ENCODE assay signal across 24 mouse cellular contexts in genomic region chr11:104663241-104663877, GRCm38 (mm10). TPM values are rescaled to one million over a fixed set of nuclear protein-coding genes. Genes with fewer than 3 reads are reported as not detected.
DNase-seq lines count a peak whose midpoint lies in the region; ATAC-seq and TF ChIP-seq lines count a peak whose summit lies in the region.
"Had no signal": no experiment of that assay in that cellular context is flagged by ENCODE, and none has a peak within 500 bp of the region (broad histone marks: within the 10 kb centered on the region; RNA-seq: fewer than 3 reads in every experiment).

No protein-coding gene starts in this region.

- peaks cover 25% of the 10 kb centered on the region; the same call in 1 of the 2 replicates for H3K4me1 ChIP-seq in spleen, adult 2 months (ENCODE audit: control insufficient read depth, insufficient read depth, insufficient read length)
- H3K4me1 ChIP-seq: embryonic facial prominence, embryonic 12.5 days; forebrain, embryonic 15.5 days; hindbrain, embryonic 12.5 days had no signal

- WGBS in spleen, adult 2 months = 72% methylated on average over 6 of the region's 6 CpGs

- TF ChIP-seq CTCF in gastrocnemius, adult 2 months (IDR thresholded peaks at IDR 0.05) = peak; percentile 5; the same call in 1 of the 2 replicates
- no peak for TF ChIP-seq CTCF in spleen, adult 2 months (IDR thresholded peaks at IDR 0.05; ENCODE audit: extremely low read depth, insufficient read depth, insufficient read length, insufficient replicate concordance)

- H3K36me3 ChIP-seq in spleen, adult 2 months (ENCODE audit: control insufficient read depth, insufficient read depth, low read length) = peaks cover 4% of the 10 kb centered on the region; the same call in 1 of the 2 replicates
- H3K36me3 ChIP-seq: embryonic facial prominence, embryonic 12.5 days; forebrain, embryonic 10.5 days; forebrain, embryonic 15.5 days; hindbrain, embryonic 12.5 days had no signal

- no peak for DNase-seq in gastrocnemius, adult 2 months
- DNase-seq in gastrocnemius, postnatal 4 days (ENCODE audit: low spot score in 2 of 2) = no peak
- no peak for DNase-seq in spleen, adult 2 months (ENCODE audit: low read depth in 1 of 2, low spot score in 2 of 2)
- no peak for DNase-seq in spleen, adult 18-20 months
- peak; percentile 83 for DNase-seq in NIH3T3 (ENCODE audit: low read depth)
- DNase-seq in right cerebral cortex, postnatal 25 days = no peak
- DNase-seq: cerebellum, adult 2 months; cerebellum, postnatal 14 days; embryo, embryonic 11 days; gastrocnemius, postnatal 14 days; heart, postnatal 10 days; heart, postnatal 4 days had no signal

- intact Hi-C loops in gastrocnemius, adult 2 months (cut with DNase I) = loop anchor here (5.0 kb wide), 1 partner anchor 71 kb away; no protein-coding TSS in a partner anchor

- no peak for ATAC-seq in erythroblast, adult 5-6 weeks (replicated peaks; ENCODE audit: low FRiP score, poor library complexity, severe bottlenecking)
- ATAC-seq: forebrain, embryonic 15.5 days; hindbrain, embryonic 16.5 days; inflammation-experienced regulatory T-cells, adult 6 months; intestine, postnatal 0 days had no signal

- H3K4me3 ChIP-seq in gastrocnemius, adult 2 months = no peak overlapping the region
- no peak overlapping the region for H3K4me3 ChIP-seq in spleen, adult 2 months (ENCODE audit: extremely low read depth, insufficient read depth, insufficient read length)
- H3K4me3 ChIP-seq: embryonic facial prominence, embryonic 12.5 days; forebrain, embryonic 10.5 days; forebrain, embryonic 15.5 days; hindbrain, embryonic 12.5 days had no signal

- TF ChIP-seq POLR2A in spleen, adult 2 months (IDR thresholded peaks at IDR 0.05; ENCODE audit: low read depth, low read length) = no peak

- no peaks in the 10 kb centered on the region for H3K27me3 ChIP-seq in spleen, adult 2 months (ENCODE audit: control insufficient read depth, insufficient read depth, low read length)
- H3K27me3 ChIP-seq: embryonic facial prominence, embryonic 12.5 days; forebrain, embryonic 15.5 days; hindbrain, embryonic 12.5 days had no signal

- no peak overlapping the region for H3K27ac ChIP-seq in gastrocnemius, adult 2 months
- peak overlapping the region; percentile 72 for H3K27ac ChIP-seq in spleen, adult 2 months (ENCODE audit: insufficient read depth, low read length)
- H3K27ac ChIP-seq: embryonic facial prominence, embryonic 12.5 days; forebrain, embryonic 10.5 days; forebrain, embryonic 15.5 days; hindbrain, embryonic 12.5 days had no signal

RNA-seq across cellular contexts. Expression of gene Gm11639, which starts 22.1 kb away (rescaled TPM):
- not detected for total RNA-seq in gastrocnemius, adult 2 months (2021)
- under 1 TPM; 0.10 TPM for total RNA-seq in gastrocnemius, postnatal 4 days (2021)
- polyA plus RNA-seq in spleen, adult 2 months (2012; rRNA removed) = not detected in 2 replicates
- not detected in 2 replicates for total RNA-seq in erythroblast, adult 5-6 weeks (2015; ENCODE audit: low replicate concordance)
- not detected in 2 replicates for total RNA-seq in erythroblast, adult 5-6 weeks (2017; ENCODE audit: low replicate concordance)
- total RNA-seq: common myeloid progenitor, adult 5-6 weeks; granulocyte monocyte progenitor cell, adult 5-6 weeks had no signal
- polyA plus RNA-seq: forebrain, embryonic 10.5 days; G1E; heart, embryonic 14.5 days; hindbrain, embryonic 12.5 days; intestine, postnatal 0 days had no signal

RNA-seq across cellular contexts. Expression of gene Itgb3, which starts 55.6 kb away (rescaled TPM):
- total RNA-seq in gastrocnemius, adult 2 months (2021) = 1 to 10 TPM in 1 of 2 experiments, under 1 TPM in 1; 0.54 to 1.3 TPM
- 10 to 100 TPM; 16.0 to 16.2 TPM for total RNA-seq in gastrocnemius, postnatal 4 days (2021)
- 25.6 and 29.1 TPM in 2 replicates for polyA plus RNA-seq in spleen, adult 2 months (2012; rRNA removed)
- 0.84 and 4.2 TPM in 2 replicates for total RNA-seq in erythroblast, adult 5-6 weeks (2015; ENCODE audit: low replicate concordance)
- 3.0 and 3.1 TPM in 2 replicates for total RNA-seq in erythroblast, adult 5-6 weeks (2017; ENCODE audit: low replicate concordance)
